Mouse (Mus musculus): Measurements from ENCODE around the gene Snd1.

Gene Snd1

GRCm38 (mm10) chr6:28753217-28753616, 278.3 kb downstream of the Snd1 start:
- DNase-seq (ENCODE audit: low read depth) = no peak

- no peak for DNase-seq (ENCODE audit: low read depth)
Observed at GRCm38 (mm10) chr6:28753681-28754080, 278.7 kb downstream of the Snd1 start.

GRCm38 (mm10) chr6:28754127-28754898, 279.4 kb downstream of the Snd1 start:
- no peak for DNase-seq (ENCODE audit: low read depth)

GRCm38 (mm10) chr6:28756306-28757018, 281.5 kb downstream of the Snd1 start:
- no peak for DNase-seq (ENCODE audit: low read depth)

GRCm38 (mm10) chr6:28758293-28758692, 283.4 kb downstream of the Snd1 start:
- DNase-seq (ENCODE audit: low read depth) = no peak

- DNase-seq (ENCODE audit: low read depth) = no peak
Observed at GRCm38 (mm10) chr6:28761728-28762127, 286.8 kb downstream of the Snd1 start.

- no peak for DNase-seq (ENCODE audit: low read depth)
Observed at GRCm38 (mm10) chr6:28762132-28762775, 287.3 kb downstream of the Snd1 start.

GRCm38 (mm10) chr6:28766622-28767021, 291.7 kb downstream of the Snd1 start:
- DNase-seq (ENCODE audit: low read depth) = no peak

- no peak for DNase-seq (ENCODE audit: low read depth)
Observed at GRCm38 (mm10) chr6:28767891-28768481, 293.0 kb downstream of the Snd1 start.

GRCm38 (mm10) chr6:28771331-28771730, 296.4 kb downstream of the Snd1 start:
- DNase-seq (ENCODE audit: low read depth) = no peak

GRCm38 (mm10) chr6:28781696-28782095, 306.8 kb downstream of the Snd1 start:
- DNase-seq (ENCODE audit: low read depth) = no peak

GRCm38 (mm10) chr6:28783082-28783647, 308.2 kb downstream of the Snd1 start:
- DNase-seq (ENCODE audit: low read depth) = no peak

- DNase-seq (ENCODE audit: low read depth) = no peak
Observed at GRCm38 (mm10) chr6:28783953-28784352, 309.0 kb downstream of the Snd1 start.

GRCm38 (mm10) chr6:28785770-28786169, 310.8 kb downstream of the Snd1 start:
- no peak for DNase-seq (ENCODE audit: low read depth)

- no peak for DNase-seq (ENCODE audit: low read depth)
Observed at GRCm38 (mm10) chr6:28787133-28787532, 312.2 kb downstream of the Snd1 start.

- DNase-seq (ENCODE audit: low read depth) = no peak
Observed at GRCm38 (mm10) chr6:28789685-28790084, 314.7 kb downstream of the Snd1 start.

- no peak for DNase-seq (ENCODE audit: low read depth)
Observed at GRCm38 (mm10) chr6:28791183-28791582, 316.2 kb downstream of the Snd1 start.

GRCm38 (mm10) chr6:28791809-28792208, 316.9 kb downstream of the Snd1 start:
- DNase-seq (ENCODE audit: low read depth) = no peak

- DNase-seq (ENCODE audit: low read depth) = no peak
Observed at GRCm38 (mm10) chr6:28795380-28795779, 320.4 kb downstream of the Snd1 start.

GRCm38 (mm10) chr6:28795792-28796515, 321.0 kb downstream of the Snd1 start:
- no peak for DNase-seq (ENCODE audit: low read depth)

- no peak for DNase-seq (ENCODE audit: low read depth)
Observed at GRCm38 (mm10) chr6:28799818-28800217, 324.9 kb downstream of the Snd1 start.

GRCm38 (mm10) chr6:28800976-28801375, 326.0 kb downstream of the Snd1 start:
- DNase-seq (ENCODE audit: low read depth) = no peak
